Mouse (Mus musculus): ENCODE results near the gene Gm45713. TPM values are rescaled to one million over a fixed set of nuclear protein-coding genes. Genes with fewer than 3 reads are reported as not detected.

The Gm45713 gene
- total and polyA plus RNA-seq, 3 experiments = 3.9 TPM; not detected in 2

- H3K79me2 ChIP-seq (ENCODE audit: control insufficient read depth, insufficient read depth, low read length, poor library complexity) = no peaks in the 10 kb centered on the region; the same call in 1 of the 2 replicates
- H3K4me3 ChIP-seq (ENCODE audit: control insufficient read depth in 1 of 2, insufficient read depth in 1 of 2, low read depth in 2 of 2, low read length in 2 of 2) = no peak overlapping the region
- TF ChIP-seq NRF1 (IDR thresholded peaks at IDR 0.05; ENCODE audit: insufficient read depth, low read depth, low read length, poor library complexity, severe bottlenecking) = no peak
- no peak for TF ChIP-seq MAX (IDR thresholded peaks at IDR 0.05; ENCODE audit: low read length)
- TF ChIP-seq NELFE (IDR thresholded peaks at IDR 0.05; ENCODE audit: low read depth, low read length) = no peak
- no peak for TF ChIP-seq USF2 (IDR thresholded peaks at IDR 0.05; ENCODE audit: borderline replicate concordance in 1 of 2, insufficient read depth in 1 of 2, low read depth in 1 of 2, low read length in 2 of 2)
- no peak for TF ChIP-seq RCOR1 (IDR thresholded peaks at IDR 0.05; ENCODE audit: low read depth, low read length)
- no peak for TF ChIP-seq MEF2A (IDR thresholded peaks at IDR 0.05; ENCODE audit: extremely low read depth, insufficient replicate concordance, low read depth, low read length, poor library complexity, severe bottlenecking)
- no peak for TF ChIP-seq TBP (IDR thresholded peaks at IDR 0.05; ENCODE audit: low read depth, low read length)
- TF ChIP-seq TCF12 (IDR thresholded peaks at IDR 0.05; ENCODE audit: low read depth, low read length) = no peak
- TF ChIP-seq GABPA (IDR thresholded peaks at IDR 0.05; ENCODE audit: low read depth, low read length) = no peak
- TF ChIP-seq ELF1 (IDR thresholded peaks at IDR 0.05; ENCODE audit: low read depth, low read length) = no peak
- no peak for TF ChIP-seq SIN3A (IDR thresholded peaks at IDR 0.05; ENCODE audit: low read length)
- no peak for TF ChIP-seq CHD1 (IDR thresholded peaks at IDR 0.05; ENCODE audit: low read depth, low read length)
- TF ChIP-seq USF1 (IDR thresholded peaks at IDR 0.05; ENCODE audit: low read depth, low read length) = no peak
- TF ChIP-seq SMC3 (IDR thresholded peaks at IDR 0.05; ENCODE audit: low read depth, low read length) = no peak
- DNase-seq (ENCODE audit: low read depth, low spot score) = no peak
- no peak overlapping the region for H3K9ac ChIP-seq (ENCODE audit: control insufficient read depth, low read depth, low read length, poor library complexity, severe bottlenecking)
- H3K4me1 ChIP-seq (ENCODE audit: control insufficient read depth in 1 of 2, insufficient read depth in 2 of 2, low read length in 2 of 2) = peaks cover 0 to 4% of the 10 kb centered on the region in 2 experiments; a peak in 1 of 4 replicates
- H3K27me3 ChIP-seq (ENCODE audit: control insufficient read depth in 1 of 2, insufficient read depth in 2 of 2, low read length in 2 of 2) = no peaks in the 10 kb centered on the region
- no peak overlapping the region for H3K27ac ChIP-seq (ENCODE audit: control insufficient read depth, low read depth, low read length)
- no peaks in the 10 kb centered on the region for H3K9me3 ChIP-seq (replicated peaks; ENCODE audit: insufficient read depth, low read length)
- peaks cover 0 to 2% of the 10 kb centered on the region in 2 experiments; a peak in 1 of 4 replicates for H3K36me3 ChIP-seq (ENCODE audit: control insufficient read depth in 1 of 2, insufficient read depth in 2 of 2, low read length in 2 of 2)
Measured at GRCm38 (mm10) chr7:45077829-45078228, 58.2 kb downstream of the Gm45713 start.

DNA sequence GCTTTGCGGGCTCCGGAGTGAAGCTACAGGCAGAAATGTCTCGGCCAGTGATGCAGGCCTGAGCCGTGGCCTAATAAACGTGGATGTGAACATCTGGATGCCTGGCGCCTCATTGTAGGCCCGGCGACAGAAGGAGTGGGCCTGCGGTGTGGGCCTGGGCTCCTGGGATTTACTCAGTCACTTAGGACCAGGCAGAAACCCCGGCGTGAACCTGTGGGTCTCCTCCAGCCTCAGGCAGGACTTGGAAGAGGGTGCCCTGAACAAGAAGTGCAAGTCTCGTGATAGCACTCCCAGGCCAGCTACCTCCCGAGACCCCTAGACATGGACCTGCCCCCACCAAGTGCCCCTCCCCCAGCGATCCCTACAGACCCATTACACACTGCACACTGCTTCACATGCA lies 58.7 kb downstream of the Gm45713 start:
- no peak overlapping the region for H3K9ac ChIP-seq (ENCODE audit: control insufficient read depth, low read depth, low read length, poor library complexity, severe bottlenecking)
- no peak for DNase-seq (ENCODE audit: low read depth, low spot score)
- H3K27ac ChIP-seq (ENCODE audit: control insufficient read depth, low read depth, low read length) = no peak overlapping the region
- H3K4me3 ChIP-seq (ENCODE audit: control insufficient read depth in 1 of 2, insufficient read depth in 1 of 2, low read depth in 2 of 2, low read length in 2 of 2) = no peak overlapping the region
- H3K79me2 ChIP-seq (ENCODE audit: control insufficient read depth, insufficient read depth, low read length, poor library complexity) = no peaks in the 10 kb centered on the region; the same call in 1 of the 2 replicates
- H3K9me3 ChIP-seq (replicated peaks; ENCODE audit: insufficient read depth, low read length) = no peaks in the 10 kb centered on the region
- H3K27me3 ChIP-seq (ENCODE audit: control insufficient read depth in 1 of 2, insufficient read depth in 2 of 2, low read length in 2 of 2) = no peaks in the 10 kb centered on the region
- H3K4me1 ChIP-seq (ENCODE audit: control insufficient read depth in 1 of 2, insufficient read depth in 2 of 2, low read length in 2 of 2) = peaks cover 0 to 4% of the 10 kb centered on the region in 2 experiments; a peak in 1 of 4 replicates
- peaks cover 0 to 2% of the 10 kb centered on the region in 2 experiments; a peak in 1 of 4 replicates for H3K36me3 ChIP-seq (ENCODE audit: control insufficient read depth in 1 of 2, insufficient read depth in 2 of 2, low read length in 2 of 2)
- TF ChIP-seq RCOR1 (IDR thresholded peaks at IDR 0.05; ENCODE audit: low read depth, low read length) (no peak), MYC (IDR thresholded peaks at IDR 0.05; ENCODE audit: low read depth, low read length) (no peak), NRF1 (IDR thresholded peaks at IDR 0.05; ENCODE audit: insufficient read depth, low read depth, low read length, poor library complexity, severe bottlenecking) (no peak), ZKSCAN1 (IDR thresholded peaks at IDR 0.05; ENCODE audit: low read depth, low read length) (no peak), NELFE (IDR thresholded peaks at IDR 0.05; ENCODE audit: low read depth, low read length) (no peak), ZC3H11A (IDR thresholded peaks at IDR 0.05; ENCODE audit: low read depth, low read length) (no peak), MAFK (IDR thresholded peaks at IDR 0.05; ENCODE audit: borderline replicate concordance, low read depth, low read length) (no peak), TBP (IDR thresholded peaks at IDR 0.05; ENCODE audit: low read depth, low read length) (no peak), ZMIZ1 (IDR thresholded peaks at IDR 0.05; ENCODE audit: low read depth, low read length) (no peak), TCF12 (IDR thresholded peaks at IDR 0.05; ENCODE audit: low read depth, low read length) (no peak), MAZ (IDR thresholded peaks at IDR 0.05; ENCODE audit: low read depth, low read length) (no peak), E2F4 (IDR thresholded peaks at IDR 0.05; ENCODE audit: borderline replicate concordance, low read depth, low read length) (no peak), MAX (IDR thresholded peaks at IDR 0.05; ENCODE audit: low read length) (no peak), CHD1 (IDR thresholded peaks at IDR 0.05; ENCODE audit: low read depth, low read length) (no peak), MEF2A (IDR thresholded peaks at IDR 0.05; ENCODE audit: extremely low read depth, insufficient replicate concordance, low read depth, low read length, poor library complexity, severe bottlenecking) (no peak), POLR2AphosphoS2 (IDR thresholded peaks at IDR 0.05; ENCODE audit: low read length) (no peak), GABPA (IDR thresholded peaks at IDR 0.05; ENCODE audit: low read depth, low read length) (no peak), CHD2 (IDR thresholded peaks at IDR 0.05; ENCODE audit: low read length) (no peak), ELF1 (IDR thresholded peaks at IDR 0.05; ENCODE audit: low read depth, low read length) (no peak)

Measured in MEL (cell line).